Mouse (Mus musculus) small intestine, adult 2 months (tissue): ENCODE data around the gene Osgep.

ENCODE experiments used
- CTCF ChIP-seq: fragments of 200-500 bp; IDR thresholded peaks from 2 replicates; pipeline ENCODE4 v1.5.1; 2012; ENCODE audit warnings: low read depth, mild to moderate bottlenecking, control low read depth, inconsistent platforms, low read length, moderate library complexity, mixed read lengths; ENCODE audit not compliant: insufficient replicate concordance, insufficient read length; ENCODE audit errors: extremely low read depth
- POLR2A ChIP-seq: fragments of 200-500 bp; IDR thresholded peaks from 2 replicates; pipeline ENCODE4 v1.6.1; 2012; ENCODE audit warnings: low read depth, mild to moderate bottlenecking, control low read depth, inconsistent platforms, low read length, moderate library complexity

DNA sequence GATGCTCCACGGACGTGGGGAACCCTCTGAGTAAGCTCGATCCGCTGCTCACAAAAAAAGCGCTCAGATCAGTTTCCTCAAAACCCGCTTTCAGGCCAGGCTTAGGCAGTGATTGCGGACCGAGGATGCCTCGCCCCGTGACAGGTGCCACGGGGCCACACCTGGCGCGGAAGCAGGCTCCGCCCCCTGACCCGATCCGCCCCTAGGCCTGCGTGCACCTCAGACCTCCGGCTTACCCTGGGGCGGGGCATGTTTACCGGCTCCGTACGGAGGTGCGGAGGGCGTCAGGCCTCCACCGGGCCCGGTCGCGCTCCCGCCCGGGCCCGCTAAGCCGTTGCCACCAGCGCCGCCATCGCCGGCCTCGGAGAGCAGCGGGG is 5.7 kb upstream of the Osgep start:
- TF ChIP-seq POLR2A (no peak), CTCF (no peak)
